Mouse (Mus musculus): Measurements from ENCODE around the gene Ripply2.

DNA sequence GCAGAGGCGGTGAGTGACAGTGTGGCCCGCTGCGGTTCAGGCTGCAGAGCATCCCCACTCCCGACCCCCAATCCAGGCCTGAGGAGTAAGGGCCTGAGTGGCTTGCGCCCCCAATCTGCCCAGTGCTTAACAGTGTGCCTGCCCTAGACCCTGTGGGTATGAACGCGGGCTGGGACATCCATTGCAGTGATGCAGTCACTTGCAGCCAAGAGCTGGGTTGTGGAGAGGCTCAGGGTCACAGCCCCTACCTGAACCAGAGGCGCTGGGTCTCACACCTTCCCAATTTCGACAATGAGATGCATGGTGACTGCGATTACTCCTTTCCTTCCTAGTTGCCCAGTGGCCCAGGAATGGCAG, 579 bp downstream of the Ripply2 start:
- TF ChIP-seq CTCF (IDR thresholded peaks at IDR 0.05; ENCODE audit: borderline replicate concordance, insufficient read depth, low read length) (no peak), POLR2A (IDR thresholded peaks at IDR 0.05; ENCODE audit: low read depth, low read length) (no peak)
